Comparison of ENCODE assay signal across 8 mouse cellular contexts in genomic region chr9:57521056-57521911, GRCm38 (mm10). TPM values are rescaled to one million over a fixed set of nuclear protein-coding genes. Genes with fewer than 3 reads are reported as not detected.
A peak's percentile ranks its signal among the peaks of the same experiment; 100 is the strongest.
DNase-seq lines count a peak whose midpoint lies in the region; ATAC-seq and TF ChIP-seq lines count a peak whose summit lies in the region.

Gene Cox5a, plus strand, starts transcription at chr9:57521274.

- peaks cover 44% of the 10 kb centered on the region for H3K4me1 ChIP-seq in G1E (ENCODE audit: insufficient read depth, low read depth, low read length)
- peaks cover 31% of the 10 kb centered on the region for H3K4me1 ChIP-seq in forebrain, embryonic 16.5 days (replicated peaks; ENCODE audit: control insufficient read depth, insufficient read depth, low read length)
- peaks cover 17% of the 10 kb centered on the region for H3K4me1 ChIP-seq in lung, embryonic 15.5 days

- peak within 1 kb of the TSS; percentile 80 for H3K4me2 ChIP-seq in forebrain, embryonic 16.5 days (ENCODE audit: low read length)
- H3K4me2 ChIP-seq in lung, embryonic 15.5 days: peak within 1 kb of the TSS; percentile 72

- intact Hi-C loops in heart, postnatal 36 days (cut with DNase I): loop anchor here (5.0 to 10.0 kb wide), 3 partner anchors 121 to 446 kb away; partner anchors contain the start of gene Sin3a

- H3K4me3 ChIP-seq in G1E (ENCODE audit: low read depth, low read length): peak within 1 kb of the TSS; percentile 97
- H3K4me3 ChIP-seq in forebrain, embryonic 16.5 days (replicated peaks; ENCODE audit: low read length): peak within 1 kb of the TSS; percentile 94
- H3K4me3 ChIP-seq in lung, embryonic 15.5 days: peak within 1 kb of the TSS; percentile 99

- WGBS in forebrain, embryonic 16.5 days: under 1% methylated on average over 95 of the region's 95 CpGs
- WGBS in lung, embryonic 15.5 days: under 1% methylated on average over 95 of the region's 95 CpGs

- peaks cover 4% of the 10 kb centered on the region; the same call in 1 of the 2 replicates for H3K9me3 ChIP-seq in G1E (replicated peaks)
- H3K9me3 ChIP-seq in forebrain, embryonic 16.5 days (ENCODE audit: control insufficient read depth, low read length): no peaks in the 10 kb centered on the region
- H3K9me3 ChIP-seq in lung, embryonic 15.5 days: no peaks in the 10 kb centered on the region

- TF ChIP-seq CTCF in G1E (IDR thresholded peaks at IDR 0.05; ENCODE audit: low read depth, low read length): no peak

- peak within 1 kb of the TSS; percentile 88 for H3K27ac ChIP-seq in forebrain, embryonic 16.5 days (ENCODE audit: low read length)
- peak within 1 kb of the TSS; percentile 93 for H3K27ac ChIP-seq in lung, embryonic 15.5 days

- DNase-seq in G1E (ENCODE audit: low spot score): peak; percentile 82
- peak; percentile 90 to 99 for DNase-seq in cerebellum, adult 18-20 months
- DNase-seq in heart, postnatal 36 days: peak; percentile 97
- peak; percentile 86 to 94 for DNase-seq in layer of hippocampus, adult 8-10 months (ENCODE audit: low spot score in 2 of 2)
- peak; percentile 90 for DNase-seq in ovary, adult 18-20 months (ENCODE audit: low spot score)
- DNase-seq in thymus, postnatal 0 days (ENCODE audit: low spot score): peak; percentile 91

- peak within 1 kb of the TSS; percentile 98 for H3K9ac ChIP-seq in forebrain, embryonic 16.5 days (replicated peaks; ENCODE audit: low read depth, low read length)
- H3K9ac ChIP-seq in lung, embryonic 15.5 days: peak within 1 kb of the TSS; percentile 99

- no peaks in the 10 kb centered on the region for H3K27me3 ChIP-seq in G1E (ENCODE audit: insufficient read depth, low read length)
- H3K27me3 ChIP-seq in forebrain, embryonic 16.5 days (replicated peaks; ENCODE audit: control insufficient read depth, insufficient read depth, low read length): no peaks in the 10 kb centered on the region
- no peaks in the 10 kb centered on the region for H3K27me3 ChIP-seq in lung, embryonic 15.5 days

- ATAC-seq in G1E (ENCODE audit: extremely low read depth, insufficient number of reproducible peaks, low FRiP score, poor library complexity, severe bottlenecking): peak; percentile 66
- peak; percentile 97 for ATAC-seq in forebrain, embryonic 16.5 days
- ATAC-seq in lung, embryonic 15.5 days (ENCODE audit: borderline replicate concordance, extremely low read depth, low FRiP score, low TSS enrichment): peak; percentile 98

- peaks cover 25% of the 10 kb centered on the region for H3K36me3 ChIP-seq in G1E (replicated peaks)
- no peaks in the 10 kb centered on the region for H3K36me3 ChIP-seq in forebrain, embryonic 16.5 days (ENCODE audit: control insufficient read depth, insufficient read depth)
- H3K36me3 ChIP-seq in lung, embryonic 15.5 days: no peaks in the 10 kb centered on the region

RNA-seq across cellular contexts. Expression of gene Cox5a, which starts in this region (rescaled TPM):
- total RNA-seq in G1E (2014; fragmentation: Nextera tagmentation) (88.8 and 106 TPM in 2 replicates), G1E (2017) (129 and 181 TPM in 2 replicates)
- polyA plus RNA-seq in G1E (2012): 455 and 528 TPM in 2 replicates
- 720 and 756 TPM in 2 replicates for polyA plus RNA-seq in forebrain, embryonic 16.5 days (2015; fragmentation: Nextera tagmentation; extraction: Ambion mirVana)
- total RNA-seq in heart, postnatal 36 days (2021): 1,000 to 10,000 TPM; 2,624 to 2,673 TPM
- 100 to 1,000 TPM; 345 to 380 (median 364) TPM for total RNA-seq in layer of hippocampus, adult 8-10 months (2022)
- polyA plus RNA-seq in lung, embryonic 15.5 days (2015; fragmentation: Nextera tagmentation; extraction: Ambion mirVana): 516 and 522 TPM in 2 replicates
- 862 and 907 TPM in 2 replicates for polyA plus RNA-seq in thymus, postnatal 0 days (2015; fragmentation: Nextera tagmentation; extraction: Ambion mirVana)

Comparison
In these comparisons a context has a peak if more than half of its experiments do, and no peak if none do; other contexts are left out.
1. Peak in every context shown above with its lines: DNase-seq, ATAC-seq, H3K4me3 ChIP-seq and H3K27ac ChIP-seq.
2. RNA of gene Cox5a (total RNA-seq): 2,624 to 2,673 TPM in heart, postnatal 36 days; 345 to 380 TPM in layer of hippocampus, adult 8-10 months and 88.8 to 181 TPM in G1E; every median in the first group is over 4 times any median in the second.